8 mouse cellular contexts compared by ENCODE assay signal in the genomic region with DNA sequence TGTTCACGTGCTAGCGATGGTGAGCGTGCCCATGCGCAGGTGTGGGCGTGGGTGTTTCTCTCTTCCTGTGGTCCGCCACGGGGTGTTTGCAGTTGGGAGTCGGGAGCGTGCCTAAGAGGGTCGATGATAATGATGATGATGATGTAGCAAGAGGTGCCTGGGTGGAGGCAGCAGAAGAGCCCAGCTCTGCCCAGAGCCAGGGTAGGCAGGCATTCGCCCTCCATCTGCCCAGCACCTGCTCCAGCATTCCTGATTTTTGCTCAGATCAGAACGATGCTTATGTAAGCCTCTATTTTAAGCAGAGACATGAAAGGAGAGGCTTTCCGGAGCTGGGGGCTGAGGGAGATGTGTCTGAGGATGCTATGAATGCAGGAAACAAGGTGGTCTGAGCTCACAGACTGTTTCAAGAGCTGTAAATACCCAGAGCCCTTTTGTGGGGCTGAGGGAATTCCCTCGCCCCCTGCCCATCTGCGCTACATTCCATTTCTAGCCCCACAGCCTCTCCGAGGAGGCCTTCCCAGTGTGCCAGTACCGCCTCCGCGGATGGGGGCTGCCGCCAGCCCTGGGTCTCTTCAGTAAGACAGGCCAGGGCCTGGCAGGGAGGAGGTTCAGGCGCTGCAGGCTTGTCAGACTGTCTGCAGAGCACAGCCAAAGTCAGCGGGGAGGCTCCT. TPM values are rescaled to one million over a fixed set of nuclear protein-coding genes. Genes with fewer than 3 reads are reported as not detected.
DNase-seq lines count a peak whose midpoint lies in the region; ATAC-seq lines count a peak whose summit lies in the region.

No protein-coding gene starts in this region.

- H3K9me3 ChIP-seq in heart, embryonic 16.5 days (replicated peaks; ENCODE audit: control insufficient read depth, low read length), result no peaks in the 10 kb centered on the region

- H3K27ac ChIP-seq in heart, embryonic 16.5 days (ENCODE audit: low read length), result no peak overlapping the region

- peak; percentile 29 for DNase-seq in embryo, embryonic 10.5 days (ENCODE audit: low spot score)
- DNase-seq in embryo, embryonic 11 days, result no peak
- peak; percentile 79 for DNase-seq in cerebellum, adult 8-10 months
- DNase-seq in left cerebral cortex, postnatal 14 days (ENCODE audit: low spot score in 2 of 2), result peak; percentile 86 to 87
- DNase-seq in right cerebral cortex, postnatal 14 days, result peak; percentile 80
- no peak for DNase-seq in gastrocnemius, postnatal 36 days
- DNase-seq in testis, postnatal 14 days (ENCODE audit: low spot score), result no peak

- intact Hi-C loops in left cerebral cortex, postnatal 14 days (cut with DNase I), result loop anchor here (1.0 to 5.0 kb wide), 2 partner anchors 39 to 117 kb away; a partner anchor contains a TSS
- intact Hi-C loops in gastrocnemius, postnatal 36 days (cut with DNase I), result no loop called here

- peak overlapping the region; percentile 49 for H3K4me2 ChIP-seq in heart, embryonic 16.5 days (ENCODE audit: low read depth, low read length)

- WGBS in heart, embryonic 16.5 days, result 38% methylated on average over 21 of the region's 22 CpGs

- H3K27me3 ChIP-seq in heart, embryonic 16.5 days (ENCODE audit: control insufficient read depth, insufficient read depth, low read length), result peaks cover 9% of the 10 kb centered on the region; the same call in 1 of the 2 replicates

- no peak; the same call in 1 of the 2 replicates for ATAC-seq in heart, embryonic 16.5 days (replicated peaks; ENCODE audit: extremely low read depth, insufficient read depth, low FRiP score)

- H3K36me3 ChIP-seq in heart, embryonic 16.5 days (ENCODE audit: control insufficient read depth, insufficient read depth), result no peaks in the 10 kb centered on the region

- peaks cover 17% of the 10 kb centered on the region for H3K4me1 ChIP-seq in heart, embryonic 16.5 days (ENCODE audit: control insufficient read depth, insufficient read depth, low read length)

- no peak overlapping the region for H3K9ac ChIP-seq in heart, embryonic 16.5 days (ENCODE audit: low read length)

- no peak overlapping the region for H3K4me3 ChIP-seq in heart, embryonic 16.5 days (ENCODE audit: low read length)

RNA-seq across cellular contexts. Expression of a gene that starts 47.7 kb away (rescaled TPM):
- 3.9 and 6.2 TPM in 2 replicates for polyA plus RNA-seq in heart, embryonic 16.5 days (2015; fragmentation: Nextera tagmentation; extraction: Ambion mirVana)
- total RNA-seq in left cerebral cortex, postnatal 14 days (2021), result 1 to 10 TPM; 7.2 to 7.4 TPM
- 1 to 10 TPM; 6.8 to 8.2 TPM for total RNA-seq in gastrocnemius, postnatal 36 days (2021)

Comparison
In these comparisons a context has a peak if more than half of its experiments do, and no peak if none do; other contexts are left out.
1. DNase-seq: peak in embryo, embryonic 10.5 days (single experiment), cerebellum, adult 8-10 months (single experiment), left cerebral cortex, postnatal 14 days (2 of 2) and right cerebral cortex, postnatal 14 days (single experiment); none in embryo, embryonic 11 days (single experiment), gastrocnemius, postnatal 36 days (0 of 2) and testis, postnatal 14 days (single experiment).